Mouse (Mus musculus): ENCODE results near the gene Unc79. TPM values are rescaled to one million over a fixed set of nuclear protein-coding genes. Genes with fewer than 3 reads are reported as not detected.

Unc79 gene
- total and polyA plus RNA-seq, 2 experiments from 2014 or later = 6.7 to 39.5 TPM

- peak; percentile 75 for DNase-seq (ENCODE audit: low spot score)
Measured at GRCm38 (mm10) chr12:103214270-103214669, 265.6 kb downstream of the Unc79 start.

GRCm38 (mm10) chr12:103214797-103215196 lies 266.1 kb downstream of the Unc79 start:
- 92% methylated on average over 2 of the region's 2 CpGs for WGBS
- Histone ChIP-seq H3K9ac (replicated peaks; ENCODE audit: low read length, poor library complexity, severe bottlenecking) (no peak overlapping the region), H3K27ac (ENCODE audit: low read depth, low read length) (no peak overlapping the region), H3K9me3 (ENCODE audit: low read length) (no peaks in the 10 kb centered on the region), H3K4me3 (ENCODE audit: low read depth, low read length) (no peak overlapping the region), H3K27me3 (ENCODE audit: insufficient read depth, low read length) (no peaks in the 10 kb centered on the region), H3K4me1 (ENCODE audit: insufficient read depth, low read length) (no peaks in the 10 kb centered on the region), H3K36me3 (ENCODE audit: insufficient read depth, low read length) (no peaks in the 10 kb centered on the region), H3K4me2 (ENCODE audit: low read depth, low read length, poor library complexity, severe bottlenecking) (no peak overlapping the region)
- DNase-seq (ENCODE audit: low spot score) (no peak), ATAC-seq (ENCODE audit: low FRiP score) (no peak)
- no peak for TF ChIP-seq CTCF (IDR thresholded peaks at IDR 0.05)

More at GRCm38 (mm10) chr12:103214270-103214669, 265.6 kb downstream of the Unc79 start:
- Histone ChIP-seq H3K9ac (replicated peaks; ENCODE audit: low read length, poor library complexity, severe bottlenecking) (no peak overlapping the region), H3K4me2 (ENCODE audit: low read depth, low read length, poor library complexity, severe bottlenecking) (no peak overlapping the region), H3K27me3 (ENCODE audit: insufficient read depth, low read length) (no peaks in the 10 kb centered on the region), H3K36me3 (ENCODE audit: insufficient read depth, low read length) (no peaks in the 10 kb centered on the region), H3K4me3 (ENCODE audit: low read depth, low read length) (no peak overlapping the region), H3K27ac (ENCODE audit: low read depth, low read length) (no peak overlapping the region), H3K9me3 (ENCODE audit: low read length) (no peaks in the 10 kb centered on the region), H3K4me1 (ENCODE audit: insufficient read depth, low read length) (no peaks in the 10 kb centered on the region)
- 32% methylated on average over 10 of the region's 10 CpGs for WGBS
- no peak for ATAC-seq (ENCODE audit: low FRiP score)
- no peak for TF ChIP-seq CTCF (IDR thresholded peaks at IDR 0.05)

DNA sequence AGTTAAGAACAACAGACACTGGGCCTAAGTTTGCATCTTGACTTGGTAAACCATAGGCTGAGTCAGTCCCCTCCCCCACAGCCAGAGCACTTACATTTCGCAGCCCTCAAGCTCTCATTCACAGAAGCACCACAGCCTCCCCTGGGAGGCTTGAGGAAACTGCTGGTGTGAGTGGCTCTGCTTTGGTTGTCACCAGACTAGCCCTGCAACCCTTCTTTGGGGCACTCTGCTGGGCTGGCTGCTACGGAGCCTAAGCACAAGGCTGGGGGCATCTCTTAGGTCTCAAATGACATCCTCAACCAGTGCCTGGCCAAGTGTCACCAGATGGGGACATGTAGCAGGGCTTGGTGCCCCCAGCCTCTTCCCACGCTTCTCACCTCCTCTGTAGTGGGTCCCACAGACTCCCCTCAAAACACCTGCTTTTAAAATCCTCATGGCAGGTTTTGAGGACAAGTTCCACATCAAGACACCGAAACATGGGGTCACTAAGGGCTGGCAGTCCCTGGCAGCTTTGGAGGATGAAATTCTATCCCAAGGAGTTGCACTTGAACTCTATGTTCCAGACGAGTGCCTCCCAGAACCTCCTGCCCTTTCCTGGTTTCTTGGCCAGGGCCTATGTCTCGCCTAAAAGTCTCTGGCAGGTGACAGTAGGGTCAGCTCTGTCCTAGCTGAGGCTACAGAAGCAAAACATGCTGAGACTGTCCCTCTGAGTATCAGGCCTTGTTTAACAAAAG lies 267.4 kb downstream of the Unc79 start:
- no peak overlapping the region for H3K9ac ChIP-seq (replicated peaks; ENCODE audit: low read length, poor library complexity, severe bottlenecking)
- no peaks in the 10 kb centered on the region for H3K36me3 ChIP-seq (ENCODE audit: insufficient read depth, low read length)
- ATAC-seq (ENCODE audit: low FRiP score) = no peak
- no peak for DNase-seq (ENCODE audit: low spot score)
- no peaks in the 10 kb centered on the region for H3K4me1 ChIP-seq (ENCODE audit: insufficient read depth, low read length)
- H3K4me3 ChIP-seq (ENCODE audit: low read depth, low read length) = no peak overlapping the region
- no peak overlapping the region for H3K4me2 ChIP-seq (ENCODE audit: low read depth, low read length, poor library complexity, severe bottlenecking)
- TF ChIP-seq CTCF (IDR thresholded peaks at IDR 0.05) = no peak
- WGBS = 71% methylated on average over 6 of the region's 6 CpGs
- no peaks in the 10 kb centered on the region for H3K9me3 ChIP-seq (ENCODE audit: low read length)
- H3K27ac ChIP-seq (ENCODE audit: low read depth, low read length) = no peak overlapping the region
- no peaks in the 10 kb centered on the region for H3K27me3 ChIP-seq (ENCODE audit: insufficient read depth, low read length)

DNA sequence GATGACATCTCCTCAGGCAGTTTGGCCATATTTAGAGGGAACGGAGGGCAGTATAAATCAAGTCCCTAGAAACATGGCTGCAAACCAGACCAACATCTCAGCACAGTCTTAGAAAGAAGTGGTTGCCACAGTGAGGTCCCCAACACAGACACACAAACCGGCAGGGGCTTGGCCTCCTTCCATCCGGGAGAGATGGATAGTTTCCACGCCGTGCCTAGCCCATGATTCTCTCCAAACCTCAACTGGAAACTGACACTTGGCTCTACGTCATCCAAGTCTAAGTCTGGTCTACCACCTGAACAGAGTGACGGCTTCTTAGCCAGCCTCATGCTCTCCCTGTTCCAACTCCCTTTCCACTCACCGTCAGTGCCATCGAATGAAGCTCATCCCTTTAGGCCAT lies 275.0 kb downstream of the Unc79 start:
- H3K27me3 ChIP-seq (ENCODE audit: insufficient read depth, low read length) = no peaks in the 10 kb centered on the region
- TF ChIP-seq CTCF (IDR thresholded peaks at IDR 0.05) = no peak
- ATAC-seq (ENCODE audit: low FRiP score) = no peak
- H3K27ac ChIP-seq (ENCODE audit: low read depth, low read length) = no peak overlapping the region
- H3K4me1 ChIP-seq (ENCODE audit: insufficient read depth, low read length) = no peaks in the 10 kb centered on the region
- DNase-seq (ENCODE audit: low spot score) = no peak
- no peak overlapping the region for H3K9ac ChIP-seq (replicated peaks; ENCODE audit: low read length, poor library complexity, severe bottlenecking)
- no peak overlapping the region for H3K4me2 ChIP-seq (ENCODE audit: low read depth, low read length, poor library complexity, severe bottlenecking)
- H3K9me3 ChIP-seq (ENCODE audit: low read length) = no peaks in the 10 kb centered on the region
- no peaks in the 10 kb centered on the region for H3K36me3 ChIP-seq (ENCODE audit: insufficient read depth, low read length)
- 90% methylated on average over 9 of the region's 9 CpGs for WGBS
- no peak overlapping the region for H3K4me3 ChIP-seq (ENCODE audit: low read depth, low read length)

- no peak overlapping the region for H3K4me3 ChIP-seq (ENCODE audit: low read depth, low read length)
- no peaks in the 10 kb centered on the region for H3K9me3 ChIP-seq (ENCODE audit: low read length)
- no peak for DNase-seq (ENCODE audit: low spot score)
- no peaks in the 10 kb centered on the region for H3K36me3 ChIP-seq (ENCODE audit: insufficient read depth, low read length)
- no peak overlapping the region for H3K9ac ChIP-seq (replicated peaks; ENCODE audit: low read length, poor library complexity, severe bottlenecking)
- no peak for ATAC-seq (ENCODE audit: low FRiP score)
- H3K4me1 ChIP-seq (ENCODE audit: insufficient read depth, low read length) = no peaks in the 10 kb centered on the region
- no peak overlapping the region for H3K27ac ChIP-seq (ENCODE audit: low read depth, low read length)
- no peaks in the 10 kb centered on the region for H3K27me3 ChIP-seq (ENCODE audit: insufficient read depth, low read length)
- H3K4me2 ChIP-seq (ENCODE audit: low read depth, low read length, poor library complexity, severe bottlenecking) = no peak overlapping the region
- TF ChIP-seq CTCF (IDR thresholded peaks at IDR 0.05) = no peak
- 90% methylated on average over 4 of the region's 4 CpGs for WGBS
Measured at GRCm38 (mm10) chr12:103226121-103226520, 277.5 kb downstream of the Unc79 start.

- TF ChIP-seq CTCF (IDR thresholded peaks at IDR 0.05) = no peak
- H3K9ac ChIP-seq (replicated peaks; ENCODE audit: low read length, poor library complexity, severe bottlenecking) = no peak overlapping the region
- 84% methylated on average over 4 of the region's 4 CpGs for WGBS
- H3K27ac ChIP-seq (ENCODE audit: low read depth, low read length) = no peak overlapping the region
- no peak overlapping the region for H3K4me3 ChIP-seq (ENCODE audit: low read depth, low read length)
- no peak for DNase-seq (ENCODE audit: low spot score)
- no peaks in the 10 kb centered on the region for H3K4me1 ChIP-seq (ENCODE audit: insufficient read depth, low read length)
- H3K27me3 ChIP-seq (ENCODE audit: insufficient read depth, low read length) = no peaks in the 10 kb centered on the region
- H3K9me3 ChIP-seq (ENCODE audit: low read length) = no peaks in the 10 kb centered on the region
- no peak overlapping the region for H3K4me2 ChIP-seq (ENCODE audit: low read depth, low read length, poor library complexity, severe bottlenecking)
- H3K36me3 ChIP-seq (ENCODE audit: insufficient read depth, low read length) = no peaks in the 10 kb centered on the region
- ATAC-seq (ENCODE audit: low FRiP score) = no peak
Measured at GRCm38 (mm10) chr12:103229058-103229457, 280.4 kb downstream of the Unc79 start.

Small RNA genes within 50 kb of the gene (microRNA-seq; reads per million reads assigned to microRNA genes)
- not detected for gene Gm44324 (ENCODE audit: borderline number of aligned reads)

Other genes starting within 250 kb of the Unc79 start
- gene Itpk1, start 243.9 kb upstream of the Unc79 start, total RNA-seq (2014; rRNA removed) = 56.0 and 66.6 TPM in 2 replicates
- 39.0 and 40.3 TPM in 2 replicates for gene Itpk1, start 243.9 kb upstream of the Unc79 start, polyA plus RNA-seq (2015; fragmentation: Nextera tagmentation; extraction: Ambion mirVana)
- gene Moap1, start 205.2 kb upstream of the Unc79 start, total RNA-seq (2014; rRNA removed) = 20.9 and 26.5 TPM in 2 replicates
- gene Moap1, start 205.2 kb upstream of the Unc79 start, polyA plus RNA-seq (2015; fragmentation: Nextera tagmentation; extraction: Ambion mirVana) = 71.8 and 84.8 TPM in 2 replicates
- 5.9 and 6.2 TPM in 2 replicates for gene Tmem251, start 205.1 kb upstream of the Unc79 start, total RNA-seq (2014; rRNA removed)
- gene Tmem251, start 205.1 kb upstream of the Unc79 start, polyA plus RNA-seq (2015; fragmentation: Nextera tagmentation; extraction: Ambion mirVana) = 11.9 and 12.3 TPM in 2 replicates
- gene Gm28051, start 191.1 kb upstream of the Unc79 start, total RNA-seq (2014; rRNA removed) = 0.93 TPM in 1 of 2 replicates, not detected in the other
- gene Gm28051, start 191.1 kb upstream of the Unc79 start, polyA plus RNA-seq (2015; fragmentation: Nextera tagmentation; extraction: Ambion mirVana) = not detected in 2 replicates
- 14.4 and 21.0 TPM in 2 replicates for gene Gon7, start 191.1 kb upstream of the Unc79 start, total RNA-seq (2014; rRNA removed)
- 30.9 and 39.1 TPM in 2 replicates for gene Gon7, start 191.1 kb upstream of the Unc79 start, polyA plus RNA-seq (2015; fragmentation: Nextera tagmentation; extraction: Ambion mirVana)
- 45.3 and 51.0 TPM in 2 replicates for gene Ubr7, start 190.9 kb upstream of the Unc79 start, total RNA-seq (2014; rRNA removed)
- gene Ubr7, start 190.9 kb upstream of the Unc79 start, polyA plus RNA-seq (2015; fragmentation: Nextera tagmentation; extraction: Ambion mirVana) = 24.4 and 25.6 TPM in 2 replicates
- gene Gm20604, start 190.2 kb upstream of the Unc79 start, total RNA-seq (2014; rRNA removed) = 29.7 and 35.1 TPM in 2 replicates
- gene Gm20604, start 190.2 kb upstream of the Unc79 start, polyA plus RNA-seq (2015; fragmentation: Nextera tagmentation; extraction: Ambion mirVana) = 53.7 and 54.5 TPM in 2 replicates
- gene Btbd7, start 70.4 kb upstream of the Unc79 start, total RNA-seq (2014; rRNA removed) = 32.2 and 33.8 TPM in 2 replicates
- 6.8 and 9.2 TPM in 2 replicates for gene Btbd7, start 70.4 kb upstream of the Unc79 start, polyA plus RNA-seq (2015; fragmentation: Nextera tagmentation; extraction: Ambion mirVana)
- not detected in 2 replicates for gene Cox8c, start 49.5 kb upstream of the Unc79 start, total RNA-seq (2014; rRNA removed)
- not detected in 2 replicates for gene Cox8c, start 49.5 kb upstream of the Unc79 start, polyA plus RNA-seq (2015; fragmentation: Nextera tagmentation; extraction: Ambion mirVana)